Mouse (Mus musculus) limb, embryonic 15.5 days (tissue): Measurements from ENCODE around the gene Col4a1. TPM values are rescaled to one million over a fixed set of nuclear protein-coding genes. Genes with fewer than 3 reads are reported as not detected.

Source experiments
- ATAC-seq: fragments of 200-750 bp; cut with Nextera tagmentation; 2 replicates; pipeline ENCODE4 v1.8.0; 2017; ENCODE audit warnings: low read depth, moderate TSS enrichment; ENCODE audit not compliant: insufficient number of reproducible peaks, low FRiP score, low TSS enrichment
- H3K27ac ChIP-seq: fragments of 300-500 bp; sonication (generic); 2 replicates; pipeline ENCODE4 v1.5.1; 2015; ENCODE audit warnings: moderate library complexity, mild to moderate bottlenecking, inconsistent platforms
- H3K27me3 ChIP-seq: fragments of 300-500 bp; sonication (generic); 2 replicates; pipeline ENCODE4 v1.6.1; 2015; ENCODE audit warnings: inconsistent platforms
- H3K36me3 ChIP-seq: fragments of 300-500 bp; sonication (generic); 2 replicates; pipeline ENCODE4 v1.6.1; 2015; ENCODE audit warnings: inconsistent platforms
- H3K4me1 ChIP-seq: fragments of 300-500 bp; sonication (generic); 2 replicates; pipeline ENCODE4 v1.6.1; 2015; ENCODE audit warnings: inconsistent platforms
- H3K4me2 ChIP-seq: fragments of 300-500 bp; sonication (generic); 2 replicates; pipeline ENCODE4 v1.6.1; 2015; ENCODE audit warnings: mild to moderate bottlenecking, inconsistent platforms
- H3K4me3 ChIP-seq: fragments of 300-500 bp; sonication (generic); 2 replicates; pipeline ENCODE4 v1.5.1; 2015; ENCODE audit warnings: mild to moderate bottlenecking, inconsistent platforms
- H3K9ac ChIP-seq: fragments of 300-500 bp; sonication (generic); 2 replicates; pipeline ENCODE4 v1.6.1; 2015; ENCODE audit warnings: inconsistent platforms
- H3K9me3 ChIP-seq: fragments of 300-500 bp; sonication (generic); 2 replicates; pipeline ENCODE4 v1.6.1; 2016; ENCODE audit warnings: inconsistent platforms
- WGBS: fragments of 180-500 bp; shearing (Covaris S2); methylation state at CpG from one replicate; pipeline ENCODE4 v1.1.7; 2015; 5-methylcytosine and 5-hydroxymethylcytosine counted together
- polyA plus RNA-seq: library from polyadenylated mRNA; unstranded; fragments of >200 nt; fragmentation: Nextera tagmentation; extraction: Ambion mirVana; gene quantifications from 2 replicates; pipeline ENCODE4 v1.2.1, GENCODE M21; 2015

Col4a1 gene
- polyA plus RNA-seq, 1 experiment from 2014 or later: 172 TPM

GRCm38 (mm10) chr8:11259832-11260615 is 52.6 kb downstream of the Col4a1 start:
- no peak for ATAC-seq
- WGBS: 30% methylated on average over 10 of the region's 10 CpGs
- Histone ChIP-seq H3K27me3 (no peaks in the 10 kb centered on the region), H3K9ac (no peak overlapping the region), H3K4me2 (no peak overlapping the region), H3K36me3 (no peaks in the 10 kb centered on the region), H3K27ac (peak overlapping the region; percentile 65), H3K9me3 (no peaks in the 10 kb centered on the region), H3K4me3 (no peak overlapping the region), H3K4me1 (peaks cover 40% of the 10 kb centered on the region)

GRCm38 (mm10) chr8:11258517-11259136 is 54.0 kb downstream of the Col4a1 start:
- H3K4me2 ChIP-seq: no peak overlapping the region
- no peak overlapping the region for H3K9ac ChIP-seq
- H3K27ac ChIP-seq: no peak overlapping the region
- no peak overlapping the region for H3K4me3 ChIP-seq
- no peaks in the 10 kb centered on the region for H3K36me3 ChIP-seq
- H3K27me3 ChIP-seq: no peaks in the 10 kb centered on the region
- no peak for ATAC-seq
- 62% methylated on average over 2 of the region's 2 CpGs for WGBS
- H3K4me1 ChIP-seq: peaks cover 33% of the 10 kb centered on the region
- no peaks in the 10 kb centered on the region for H3K9me3 ChIP-seq

DNA sequence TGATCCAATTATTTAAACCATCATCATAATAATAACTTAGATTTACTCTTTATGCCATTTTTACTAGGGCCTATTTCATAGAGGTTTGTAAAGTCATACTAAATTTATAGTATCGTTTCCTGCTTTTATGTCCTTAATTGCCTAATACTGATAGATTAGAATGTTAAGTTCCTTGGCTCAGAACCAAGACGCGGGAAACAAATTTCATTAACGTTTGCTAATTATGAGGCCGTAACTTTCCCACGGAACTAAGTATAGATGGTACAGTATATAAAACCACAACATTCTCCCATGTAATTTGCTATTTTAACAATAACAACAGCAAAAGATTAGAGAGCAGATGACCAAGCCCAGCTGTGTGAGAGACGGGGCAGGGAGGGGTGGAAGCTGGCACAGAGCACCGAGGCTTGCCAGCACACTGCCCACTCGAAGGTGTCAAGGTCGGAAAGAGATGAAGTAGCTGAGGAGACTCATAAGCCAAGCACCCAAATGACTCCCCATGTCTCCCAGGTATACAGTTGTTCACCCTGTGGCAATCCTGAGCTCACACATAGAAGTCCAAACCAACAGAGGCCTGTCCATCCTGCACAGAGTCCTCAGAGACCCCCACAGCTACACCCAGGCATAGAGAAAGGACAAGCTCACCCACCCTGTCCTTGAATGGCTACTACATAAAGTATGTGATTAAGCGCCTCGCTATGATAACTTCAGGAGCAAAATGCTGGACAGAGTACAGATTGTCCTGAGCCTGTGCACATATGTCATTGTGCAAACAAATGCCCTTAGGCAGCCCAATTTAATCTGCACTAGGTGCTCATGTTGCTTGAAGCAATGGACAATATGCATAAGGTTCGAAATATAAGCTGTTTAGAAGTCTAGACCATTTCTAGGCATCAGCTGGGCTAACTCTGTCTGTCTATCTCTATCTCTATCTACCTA is 55.3 kb downstream of the Col4a1 start:
- Histone ChIP-seq H3K4me2 (no peak overlapping the region), H3K9me3 (no peaks in the 10 kb centered on the region), H3K4me1 (peaks cover 25% of the 10 kb centered on the region), H3K9ac (no peak overlapping the region), H3K4me3 (no peak overlapping the region), H3K27me3 (no peaks in the 10 kb centered on the region), H3K36me3 (no peaks in the 10 kb centered on the region), H3K27ac (no peak overlapping the region)
- ATAC-seq: no peak
- WGBS: 57% methylated on average over 13 of the region's 13 CpGs

- no peak overlapping the region for H3K9ac ChIP-seq
- no peak for ATAC-seq
- peak overlapping the region; percentile 6; the same call in 1 of the 2 replicates for H3K27ac ChIP-seq
- H3K4me1 ChIP-seq: peaks cover 23% of the 10 kb centered on the region
- no peak overlapping the region for H3K4me2 ChIP-seq
- 73% methylated on average over 7 of the region's 7 CpGs for whole genome bisulfite sequencing
- no peaks in the 10 kb centered on the region for H3K27me3 ChIP-seq
- no peaks in the 10 kb centered on the region for H3K9me3 ChIP-seq
- no peaks in the 10 kb centered on the region for H3K36me3 ChIP-seq
- no peak overlapping the region for H3K4me3 ChIP-seq
These were observed 56.2 kb downstream of the Col4a1 start for GRCm38 (mm10) chr8:11256405-11256804.

GRCm38 (mm10) chr8:11255680-11256079 is 56.9 kb downstream of the Col4a1 start:
- 79% methylated on average over 7 of the region's 7 CpGs for WGBS

DNA sequence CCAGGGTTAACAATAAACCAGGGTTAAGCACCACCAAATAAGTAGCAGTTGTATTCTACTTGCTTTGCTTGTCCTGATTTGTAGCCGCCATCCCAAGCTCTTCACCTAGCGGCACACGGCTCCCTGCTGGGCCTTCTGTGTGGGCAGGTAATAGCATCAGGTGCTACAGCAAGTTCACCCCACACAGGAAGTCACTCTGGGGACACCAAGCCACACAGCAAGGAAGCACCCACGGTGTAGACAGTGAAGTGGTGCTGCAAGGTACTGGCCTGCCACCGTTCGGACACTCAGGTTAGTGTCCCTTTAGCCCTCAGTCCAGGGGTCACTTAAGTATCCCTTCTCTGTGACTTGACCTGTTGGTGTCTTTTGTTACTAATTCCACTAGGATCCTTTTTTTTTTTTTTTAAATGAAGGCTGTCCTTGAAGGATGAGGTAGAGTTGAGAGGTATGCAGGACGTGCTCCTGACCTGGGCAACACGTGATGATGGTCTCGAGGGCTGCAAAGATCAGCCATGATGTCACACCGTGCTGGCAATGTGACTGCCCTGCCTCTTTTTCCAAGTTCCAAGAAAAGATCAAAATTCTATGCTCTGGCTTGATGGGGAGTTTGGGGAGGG is 57.6 kb downstream of the Col4a1 start:
- no peaks in the 10 kb centered on the region for H3K36me3 ChIP-seq
- no peaks in the 10 kb centered on the region for H3K27me3 ChIP-seq
- 83% methylated on average over 10 of the region's 10 CpGs for WGBS
- H3K9me3 ChIP-seq: no peaks in the 10 kb centered on the region
- H3K9ac ChIP-seq: no peak overlapping the region
- peaks cover 21% of the 10 kb centered on the region for H3K4me1 ChIP-seq
- no peak overlapping the region for H3K4me3 ChIP-seq
- no peak overlapping the region for H3K27ac ChIP-seq
- no peak for ATAC-seq
- H3K4me2 ChIP-seq: no peak overlapping the region

More at GRCm38 (mm10) chr8:11255680-11256079, 56.9 kb downstream of the Col4a1 start:
- H3K9me3 ChIP-seq: no peaks in the 10 kb centered on the region
- H3K4me3 ChIP-seq: no peak overlapping the region
- no peak overlapping the region for H3K9ac ChIP-seq
- H3K36me3 ChIP-seq: no peaks in the 10 kb centered on the region
- H3K27ac ChIP-seq: no peak overlapping the region
- ATAC-seq: no peak
- H3K4me1 ChIP-seq: peaks cover 23% of the 10 kb centered on the region
- H3K27me3 ChIP-seq: no peaks in the 10 kb centered on the region
- no peak overlapping the region for H3K4me2 ChIP-seq

- H3K4me3 ChIP-seq: no peak overlapping the region
- no peak overlapping the region for H3K27ac ChIP-seq
- H3K9me3 ChIP-seq: no peaks in the 10 kb centered on the region
- no peaks in the 10 kb centered on the region for H3K27me3 ChIP-seq
- no peak overlapping the region for H3K4me2 ChIP-seq
- H3K36me3 ChIP-seq: no peaks in the 10 kb centered on the region
- H3K4me1 ChIP-seq: peaks cover 21% of the 10 kb centered on the region
- no peak for ATAC-seq
- no peak overlapping the region for H3K9ac ChIP-seq
- WGBS: 68% methylated on average over 2 of the region's 2 CpGs
These were observed 58.1 kb downstream of the Col4a1 start for GRCm38 (mm10) chr8:11254510-11254909.

- Histone ChIP-seq H3K4me1 (peaks cover 23% of the 10 kb centered on the region), H3K36me3 (no peaks in the 10 kb centered on the region), H3K9ac (no peak overlapping the region), H3K4me3 (no peak overlapping the region), H3K27me3 (no peaks in the 10 kb centered on the region), H3K9me3 (no peaks in the 10 kb centered on the region), H3K27ac (peak overlapping the region; percentile 35; the same call in 1 of the 2 replicates), H3K4me2 (no peak overlapping the region)
- 79% methylated on average over 1 of the region's 1 CpGs for WGBS
- ATAC-seq: no peak
These were observed 59.1 kb downstream of the Col4a1 start for GRCm38 (mm10) chr8:11253556-11253955.

DNA sequence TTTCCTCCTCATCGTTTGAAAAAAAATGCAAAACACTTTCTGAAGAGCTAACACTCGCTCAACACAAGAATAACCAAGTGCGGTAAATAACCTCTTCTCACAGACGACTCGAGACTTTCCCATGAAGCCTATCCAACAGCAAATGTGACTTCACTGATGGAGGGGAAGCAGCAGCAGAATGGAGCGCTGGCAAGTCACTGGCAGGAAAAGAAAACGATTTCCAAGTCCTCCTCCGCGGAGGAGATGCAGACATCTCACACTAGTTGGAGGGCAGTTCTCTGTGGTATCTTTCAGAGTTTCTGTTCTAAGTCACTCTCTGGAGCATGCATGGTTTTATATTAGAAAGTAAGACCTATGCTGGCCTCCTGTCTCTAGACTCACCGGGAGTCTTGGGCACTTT is 59.6 kb downstream of the Col4a1 start:
- Histone ChIP-seq H3K9ac (no peak overlapping the region), H3K27ac (peak overlapping the region; percentile 35), H3K4me3 (no peak overlapping the region), H3K4me2 (no peak overlapping the region), H3K36me3 (no peaks in the 10 kb centered on the region), H3K9me3 (no peaks in the 10 kb centered on the region), H3K27me3 (no peaks in the 10 kb centered on the region), H3K4me1 (peaks cover 20% of the 10 kb centered on the region)
- no peak for ATAC-seq
- WGBS: 89% methylated on average over 10 of the region's 10 CpGs

GRCm38 (mm10) chr8:11252235-11252774 is 60.3 kb downstream of the Col4a1 start:
- Histone ChIP-seq H3K4me1 (peaks cover 20% of the 10 kb centered on the region), H3K4me2 (no peak overlapping the region), H3K9me3 (no peaks in the 10 kb centered on the region), H3K4me3 (no peak overlapping the region), H3K27ac (no peak overlapping the region), H3K36me3 (no peaks in the 10 kb centered on the region), H3K9ac (no peak overlapping the region), H3K27me3 (no peaks in the 10 kb centered on the region)
- WGBS: 69% methylated on average over 7 of the region's 7 CpGs
- ATAC-seq: no peak; the same call in 1 of the 2 replicates

DNA sequence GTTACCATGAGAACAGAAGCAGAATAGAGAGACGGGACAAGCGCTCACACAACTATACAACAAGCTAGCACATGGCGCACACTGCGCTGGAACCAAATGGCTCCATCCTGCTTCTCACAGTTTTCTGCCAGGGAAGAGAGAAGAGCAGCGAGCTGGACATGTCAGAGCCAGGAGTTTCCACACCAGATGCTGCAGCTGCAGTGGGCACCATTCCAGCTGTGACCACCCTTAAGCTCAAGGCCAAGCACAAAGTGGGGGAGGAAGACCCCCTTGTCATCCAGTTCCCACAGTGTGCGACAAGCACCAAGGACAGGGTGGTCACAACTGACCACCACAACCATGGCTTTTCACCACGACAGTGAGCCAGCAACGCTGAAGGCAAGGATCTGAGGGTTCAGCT is 62.5 kb downstream of the Col4a1 start:
- Histone ChIP-seq H3K9me3 (no peaks in the 10 kb centered on the region), H3K9ac (no peak overlapping the region), H3K4me2 (no peak overlapping the region), H3K4me1 (peaks cover 14% of the 10 kb centered on the region), H3K27me3 (no peaks in the 10 kb centered on the region), H3K27ac (no peak overlapping the region), H3K4me3 (no peak overlapping the region), H3K36me3 (0 out of 2 replicates have a peak, but pooled peaks cover under 1% of the 10 kb centered on the region)
- ATAC-seq: no peak
- 71% methylated on average over 8 of the region's 8 CpGs for WGBS
